Mouse (Mus musculus) heart, embryonic 16.5 days (tissue): ENCODE data around the gene D1Pas1. TPM values are rescaled to one million over a fixed set of nuclear protein-coding genes. Genes with fewer than 3 reads are reported as not detected.

Source experiments
- ATAC-seq: fragments of 200-750 bp; cut with Nextera tagmentation; replicated peaks from 2 replicates; pipeline ENCODE4 v1.8.0; 2017; ENCODE audit warnings: moderate number of reproducible peaks; ENCODE audit not compliant: insufficient read depth, low FRiP score; ENCODE audit errors: extremely low read depth
- H3K27ac ChIP-seq: fragments of 300-500 bp; sonication (generic); 2 replicates; pipeline ENCODE4 v1.5.1; 2014; ENCODE audit warnings: mild to moderate bottlenecking, low read length, control low read depth, moderate library complexity
- H3K27me3 ChIP-seq: fragments of 300-500 bp; sonication (generic); 2 replicates; pipeline ENCODE4 v1.6.1; 2014; ENCODE audit warnings: low read length, mixed read lengths; ENCODE audit not compliant: control insufficient read depth, insufficient read depth
- H3K36me3 ChIP-seq: fragments of 300-500 bp; sonication (generic); 2 replicates; pipeline ENCODE4 v1.6.1; 2014; ENCODE audit not compliant: control insufficient read depth, insufficient read depth
- H3K4me1 ChIP-seq: fragments of 300-500 bp; sonication (generic); 2 replicates; pipeline ENCODE4 v1.6.1; 2014; ENCODE audit warnings: low read length, mixed read lengths; ENCODE audit not compliant: control insufficient read depth, insufficient read depth
- H3K4me2 ChIP-seq: fragments of 300-500 bp; sonication (generic); 2 replicates; pipeline ENCODE4 v1.6.1; 2014; ENCODE audit warnings: low read depth, mild to moderate bottlenecking, control low read depth, low read length
- H3K4me3 ChIP-seq: fragments of 300-500 bp; sonication (generic); 2 replicates; pipeline ENCODE4 v1.5.1; 2014; ENCODE audit warnings: mild to moderate bottlenecking, control low read depth, low read length
- H3K9ac ChIP-seq: fragments of 300-500 bp; sonication (generic); 2 replicates; pipeline ENCODE4 v1.6.1; 2014; ENCODE audit warnings: low read length, control low read depth
- H3K9me3 ChIP-seq: fragments of 300-500 bp; sonication (generic); replicated peaks from 2 replicates; pipeline ENCODE4 v1.6.1; 2016; ENCODE audit warnings: low read length; ENCODE audit not compliant: control insufficient read depth
- WGBS: fragments of 180-500 bp; shearing (Covaris S2); extraction: QIAGEN DNeasy Blood & Tissue Kit; methylation state at CpG from one replicate; pipeline ENCODE4 v1.1.7; 2014; 5-methylcytosine and 5-hydroxymethylcytosine counted together
- polyA plus RNA-seq: library from polyadenylated mRNA; unstranded; fragments of >200 nt; fragmentation: Nextera tagmentation; extraction: Ambion mirVana; gene quantifications from 2 replicates; pipeline ENCODE4 v1.2.1, GENCODE M21; 2015

Gene D1Pas1
- polyA plus RNA-seq, 1 experiment from 2014 or later: 0.20 TPM

DNA sequence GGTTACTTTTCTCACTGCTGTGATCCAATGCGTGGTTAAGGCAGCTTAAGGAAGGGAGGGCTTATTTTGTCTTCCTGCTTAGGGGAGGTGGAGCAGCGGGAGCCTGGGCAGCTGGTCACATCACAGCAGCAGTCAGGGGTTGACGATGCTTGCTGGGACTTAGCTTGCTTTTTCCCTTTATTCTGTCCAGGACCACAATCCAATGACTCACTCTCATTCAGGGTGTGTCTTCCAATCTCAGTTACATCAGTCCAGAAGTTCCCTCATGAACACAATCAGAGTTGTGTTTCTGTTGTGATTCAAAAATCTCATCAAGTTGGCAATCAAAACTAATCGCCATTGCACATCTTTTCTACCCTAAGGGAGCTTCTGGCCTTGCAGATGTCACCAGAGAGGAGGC, 48.9 kb downstream of the D1Pas1 start:
- Histone ChIP-seq H3K4me3 (no peak overlapping the region), H3K36me3 (no peaks in the 10 kb centered on the region), H3K4me1 (no peaks in the 10 kb centered on the region), H3K27me3 (no peaks in the 10 kb centered on the region), H3K9ac (no peak overlapping the region), H3K9me3 (no peaks in the 10 kb centered on the region), H3K27ac (no peak overlapping the region), H3K4me2 (no peak overlapping the region)
- 51% methylated on average over 4 of the region's 4 CpGs for WGBS
- no peak for ATAC-seq

DNA sequence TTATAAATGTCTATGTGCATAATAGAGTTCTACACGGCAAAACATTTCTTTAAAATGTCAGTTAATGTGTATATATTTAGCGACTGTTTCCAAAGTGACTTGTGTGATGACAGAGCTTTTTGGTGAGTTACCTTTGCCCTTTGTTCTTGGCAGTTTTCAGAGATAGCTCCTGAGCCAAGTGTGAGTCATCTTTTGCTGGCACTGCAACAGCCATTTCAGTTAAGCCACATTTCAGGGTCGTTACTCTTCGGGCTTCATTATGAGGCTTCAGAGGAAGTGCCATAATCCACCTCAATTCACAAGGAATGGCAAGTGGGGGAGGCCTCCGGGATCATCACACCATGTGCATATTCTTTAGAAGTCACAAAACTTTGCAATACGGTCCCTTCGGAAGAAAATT, 52.8 kb downstream of the D1Pas1 start:
- Histone ChIP-seq H3K9me3 (no peaks in the 10 kb centered on the region), H3K4me2 (no peak overlapping the region), H3K9ac (no peak overlapping the region), H3K4me1 (no peaks in the 10 kb centered on the region), H3K36me3 (no peaks in the 10 kb centered on the region), H3K4me3 (no peak overlapping the region), H3K27me3 (no peaks in the 10 kb centered on the region), H3K27ac (no peak overlapping the region)
- 63% methylated on average over 7 of the region's 7 CpGs for WGBS
- no peak for ATAC-seq

Other genes starting within 250 kb of the D1Pas1 start
- gene Rrp15, start 218.1 kb upstream of the D1Pas1 start, polyA plus RNA-seq: 31.6 and 40.3 TPM in 2 replicates
- gene Spata17, start 248.0 kb downstream of the D1Pas1 start, polyA plus RNA-seq: 0.76 and 0.98 TPM in 2 replicates
- gene Gpatch2, start 248.1 kb downstream of the D1Pas1 start, polyA plus RNA-seq: 11.2 and 12.8 TPM in 2 replicates